Mouse (Mus musculus): ENCODE results near the gene Dnmt3a. TPM values are rescaled to one million over a fixed set of nuclear protein-coding genes. Genes with fewer than 3 reads are reported as not detected.
A peak's percentile ranks its signal among the peaks of the same experiment; 100 is the strongest.

Dnmt3a gene
- polyA plus RNA-seq, 2 experiments: 48.7 to 74.5 TPM

DNA sequence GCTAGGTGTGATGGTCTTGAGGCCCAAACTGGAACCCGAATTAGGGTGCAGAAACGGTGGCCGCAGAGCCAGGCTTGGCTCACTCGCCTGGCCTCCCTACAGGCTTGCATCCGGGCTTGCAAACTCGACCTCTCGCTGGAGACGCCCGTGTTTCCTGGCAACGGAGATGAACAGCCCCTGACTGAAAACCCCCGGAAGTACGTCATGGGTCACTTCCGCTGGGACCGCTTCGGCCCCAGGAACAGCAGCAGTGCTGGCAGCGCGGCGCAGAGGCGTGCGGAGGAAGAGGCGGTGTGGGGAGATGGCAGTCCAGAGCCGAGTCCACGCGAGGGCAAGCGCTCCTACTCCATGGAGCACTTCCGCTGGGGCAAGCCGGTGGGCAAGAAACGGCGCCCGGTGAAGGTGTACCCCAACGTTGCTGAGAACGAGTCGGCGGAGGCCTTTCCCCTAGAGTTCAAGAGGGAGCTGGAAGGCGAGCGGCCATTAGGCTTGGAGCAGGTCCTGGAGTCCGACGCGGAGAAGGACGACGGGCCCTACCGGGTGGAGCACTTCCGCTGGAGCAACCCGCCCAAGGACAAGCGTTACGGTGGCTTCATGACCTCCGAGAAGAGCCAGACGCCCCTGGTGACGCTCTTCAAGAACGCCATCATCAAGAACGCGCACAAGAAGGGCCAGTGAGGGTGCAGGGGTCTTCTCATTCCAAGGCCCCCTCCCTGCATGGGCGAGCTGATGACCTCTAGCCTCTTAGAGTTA is 154.2 kb downstream of the Dnmt3a start:
- DNase-seq (ENCODE audit: low spot score) (peak; percentile 87), ATAC-seq (ENCODE audit: low FRiP score, low read depth) (peak; percentile 94)
- H3K36me3 ChIP-seq (ENCODE audit: control insufficient read depth, insufficient read depth, low read length): no peaks in the 10 kb centered on the region
- H3K9me3 ChIP-seq (ENCODE audit: control insufficient read depth, low read length): no peaks in the 10 kb centered on the region
- peak overlapping the region; percentile 64 for H3K9ac ChIP-seq (ENCODE audit: low read depth, low read length, severe bottlenecking)
- WGBS: 4% methylated on average over 53 of the region's 53 CpGs
- H3K4me1 ChIP-seq (ENCODE audit: control insufficient read depth, insufficient read depth, low read length): no peaks in the 10 kb centered on the region
- H3K4me2 ChIP-seq (replicated peaks; ENCODE audit: low read depth, low read length, severe bottlenecking): peak overlapping the region; percentile 68
- peaks cover 8% of the 10 kb centered on the region for H3K27me3 ChIP-seq (ENCODE audit: control insufficient read depth, insufficient read depth, low read length)
- peak overlapping the region; percentile 81 for H3K27ac ChIP-seq (replicated peaks; ENCODE audit: low read depth, low read length)
- peak; percentile 89; the same call in 1 of the 2 replicates for TF ChIP-seq POLR2A (IDR thresholded peaks at IDR 0.05; ENCODE audit: borderline replicate concordance, extremely low read depth, insufficient read depth, insufficient read length)
- H3K4me3 ChIP-seq (replicated peaks; ENCODE audit: low read length): peak overlapping the region; percentile 48

DNA sequence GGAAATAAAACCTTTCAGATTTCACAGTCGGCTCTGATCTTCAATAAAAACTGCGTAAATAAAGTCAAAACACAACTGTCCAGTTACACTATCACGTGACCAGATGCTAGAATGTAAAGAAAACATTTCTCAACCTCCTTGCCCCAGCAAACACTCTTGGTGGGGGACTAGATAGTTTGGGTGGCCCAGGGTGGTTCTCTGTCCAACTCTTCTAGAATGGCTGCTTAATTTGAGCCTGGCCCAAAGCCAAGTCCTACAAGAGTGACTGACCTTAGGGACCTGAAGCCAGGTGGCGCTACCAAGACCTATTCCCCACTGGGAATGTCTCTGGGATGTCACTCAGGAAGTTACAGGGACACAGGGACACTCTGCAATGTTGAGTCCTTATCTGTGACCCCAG is 154.7 kb downstream of the Dnmt3a start:
- no peaks in the 10 kb centered on the region for H3K36me3 ChIP-seq (ENCODE audit: control insufficient read depth, insufficient read depth, low read length)
- DNase-seq (ENCODE audit: low spot score): no peak
- TF ChIP-seq POLR2A (IDR thresholded peaks at IDR 0.05; ENCODE audit: borderline replicate concordance, extremely low read depth, insufficient read depth, insufficient read length): no peak
- H3K4me2 ChIP-seq (replicated peaks; ENCODE audit: low read depth, low read length, severe bottlenecking): peak overlapping the region; percentile 68
- no peak for ATAC-seq (ENCODE audit: low FRiP score, low read depth)
- WGBS: 47% methylated on average over 4 of the region's 4 CpGs
- no peak overlapping the region for H3K27ac ChIP-seq (replicated peaks; ENCODE audit: low read depth, low read length)
- H3K27me3 ChIP-seq (ENCODE audit: control insufficient read depth, insufficient read depth, low read length): 0 out of 2 replicates have a peak, but pooled peaks cover 4% of the 10 kb centered on the region
- H3K9ac ChIP-seq (ENCODE audit: low read depth, low read length, severe bottlenecking): peak overlapping the region; percentile 64
- H3K4me1 ChIP-seq (ENCODE audit: control insufficient read depth, insufficient read depth, low read length): no peaks in the 10 kb centered on the region
- no peaks in the 10 kb centered on the region for H3K9me3 ChIP-seq (ENCODE audit: control insufficient read depth, low read length)
- peak overlapping the region; percentile 48 for H3K4me3 ChIP-seq (replicated peaks; ENCODE audit: low read length)

Other genes with a start within 250 kb of the Dnmt3a start
- gene Dtnb, start 233.6 kb upstream of the Dnmt3a start, polyA plus RNA-seq (2012; rRNA removed): 46.5 and 55.7 TPM in 2 replicates
- gene Dtnb, start 233.6 kb upstream of the Dnmt3a start, polyA plus RNA-seq (2014; fragmentation: Nextera tagmentation; extraction: Ambion mirVana): 32.3 and 45.6 TPM in 2 replicates
- 2.6 and 2.7 TPM in 2 replicates for gene Pomc, start 148.9 kb downstream of the Dnmt3a start, polyA plus RNA-seq (2012; rRNA removed)
- gene Pomc, start 148.9 kb downstream of the Dnmt3a start, polyA plus RNA-seq (2014; fragmentation: Nextera tagmentation; extraction: Ambion mirVana): 2.5 and 3.0 TPM in 2 replicates
- 6.2 and 6.8 TPM in 2 replicates for gene Efr3b, start 232.9 kb downstream of the Dnmt3a start, polyA plus RNA-seq (2012; rRNA removed)
- gene Efr3b, start 232.9 kb downstream of the Dnmt3a start, polyA plus RNA-seq (2014; fragmentation: Nextera tagmentation; extraction: Ambion mirVana): 3.5 TPM in 2 replicates

All from limb, embryonic 14.5 days (tissue).